Mouse (Mus musculus): Measurements from ENCODE around the gene Narfl.
"Not testable (repeated sequence)": the region's sequence is repeated elsewhere in the genome, so short reads cannot be mapped to it uniquely, and the experiment has no call there.

DNA sequence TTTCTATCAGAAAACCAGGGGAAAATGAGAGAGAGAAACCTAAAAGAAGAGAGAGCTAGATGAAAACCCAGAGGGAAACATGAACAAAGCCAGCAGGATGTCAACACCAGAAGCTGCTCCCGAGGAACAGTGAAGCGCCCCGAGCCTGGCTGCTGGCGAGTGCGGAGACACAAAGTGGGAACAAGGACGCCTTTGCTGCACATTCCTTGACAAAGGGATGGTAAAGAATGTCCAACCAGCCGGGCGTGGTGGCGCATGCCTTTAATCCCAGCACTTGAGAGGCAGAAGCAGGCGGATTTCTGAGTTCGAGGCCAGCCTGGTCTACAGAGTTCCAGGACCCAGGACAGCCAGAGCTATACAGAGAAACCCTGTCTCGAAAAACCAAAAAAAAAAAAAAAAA lies 32.1 kb upstream of the Narfl start:
- TF ChIP-seq POLR2A (IDR thresholded peaks at IDR 0.05; ENCODE audit: borderline replicate concordance, extremely low read depth, low read depth, low read length); CTCF (IDR thresholded peaks at IDR 0.05; ENCODE audit: insufficient read depth, low read length): not testable (repeated sequence)

Measured in lung, adult 2 months (tissue).